Mouse (Mus musculus): ENCODE measurements at regions not wholly inside any gene's neighbourhood (a gene's known extent, or its start where the extent isn't known, plus 50 kb on each side); places are given as distances from the start of the nearest gene placed in this dataset.

- 53% methylated on average over 8 of the region's 8 CpGs for WGBS (ENCODE audit: insufficient replicate concordance)
- Histone ChIP-seq H3K36me3 (replicated peaks; ENCODE audit: insufficient read depth, low read length) (no peaks in the 10 kb centered on the region), H3K4me3 (ENCODE audit: low read depth, low read length) (no peak overlapping the region), H3K9me3 (ENCODE audit: low read length) (no peaks in the 10 kb centered on the region), H3K4me1 (ENCODE audit: insufficient read depth) (no peaks in the 10 kb centered on the region), H3K27me3 (ENCODE audit: insufficient read depth, low read length) (no peaks in the 10 kb centered on the region), H3K4me2 (ENCODE audit: low read depth, low read length) (no peak overlapping the region), H3K27ac (ENCODE audit: low read depth) (no peak overlapping the region), H3K9ac (replicated peaks) (no peak overlapping the region)
- TF ChIP-seq EP300 (IDR thresholded peaks at IDR 0.05; ENCODE audit: low read depth) (no peak), CTCF (IDR thresholded peaks at IDR 0.05; ENCODE audit: low read depth) (no peak)
- ATAC-seq, result no peak
- DNase-seq, result no peak
Measured at GRCm38 (mm10) chr16:93384039-93384537, 219.8 kb downstream of the Setd4 start.

- Histone ChIP-seq H3K4me1 (ENCODE audit: insufficient read depth) (no peaks in the 10 kb centered on the region), H3K27ac (ENCODE audit: low read depth) (no peak overlapping the region), H3K4me3 (ENCODE audit: low read depth, low read length) (no peak overlapping the region), H3K27me3 (ENCODE audit: insufficient read depth, low read length) (no peaks in the 10 kb centered on the region), H3K9ac (replicated peaks) (no peak overlapping the region), H3K4me2 (ENCODE audit: low read depth, low read length) (no peak overlapping the region), H3K36me3 (replicated peaks; ENCODE audit: insufficient read depth, low read length) (no peaks in the 10 kb centered on the region), H3K9me3 (ENCODE audit: low read length) (no peaks in the 10 kb centered on the region)
- ATAC-seq (no peak), DNase-seq (no peak)
- TF ChIP-seq CTCF (IDR thresholded peaks at IDR 0.05; ENCODE audit: low read depth) (no peak), EP300 (IDR thresholded peaks at IDR 0.05; ENCODE audit: low read depth) (no peak)
- WGBS (ENCODE audit: insufficient replicate concordance), result 67% methylated on average over 3 of the region's 3 CpGs
Measured at GRCm38 (mm10) chr16:93382945-93383344, 220.9 kb downstream of the Setd4 start.

DNA sequence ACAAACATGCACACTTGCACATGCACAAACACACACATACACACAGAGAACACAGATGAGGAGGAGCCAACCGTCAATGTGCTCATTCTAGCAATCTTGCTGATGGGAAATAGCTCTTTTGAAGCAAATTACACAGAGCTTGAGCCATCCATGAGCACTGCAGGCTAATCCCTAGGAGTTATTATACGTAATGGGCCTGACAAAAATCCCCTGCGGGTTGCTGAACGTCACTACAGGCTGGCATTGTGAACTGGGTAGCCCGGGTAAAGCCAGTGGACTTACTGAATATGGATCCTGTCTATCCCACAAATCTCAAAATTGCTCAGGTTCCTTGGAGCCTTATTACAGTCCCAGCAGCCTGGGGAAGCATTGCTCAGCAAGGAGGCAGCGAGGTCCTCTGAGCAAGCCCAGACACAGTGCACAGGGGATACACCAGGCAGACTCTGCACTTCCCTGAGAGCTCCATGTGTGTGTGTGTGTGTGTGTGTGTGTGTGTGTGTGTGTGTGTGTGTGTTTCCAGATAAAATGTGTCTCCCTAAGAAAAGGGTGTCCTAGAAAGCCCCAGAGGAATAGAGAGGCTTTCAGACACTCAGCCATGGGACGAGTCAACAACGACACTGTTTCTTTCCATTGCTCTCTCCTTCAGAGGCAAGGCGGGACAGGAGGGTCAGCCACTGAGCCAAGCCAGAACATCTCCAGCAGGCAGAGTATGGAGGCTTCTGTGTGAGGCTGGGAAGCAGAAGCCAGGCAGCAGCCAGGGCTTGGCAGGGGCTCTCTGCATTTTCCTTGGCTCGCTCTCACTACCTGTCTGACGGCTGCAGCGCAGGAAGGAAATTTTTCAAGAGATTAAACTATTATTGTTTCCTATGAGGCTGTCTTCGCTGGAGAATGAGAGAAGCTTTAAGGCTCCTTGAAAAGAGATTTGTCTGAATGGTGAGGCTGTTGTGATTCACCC, 222.9 kb downstream of the Setd4 start:
- no peak for DNase-seq
- no peak overlapping the region for H3K4me2 ChIP-seq (ENCODE audit: low read depth, low read length)
- no peak overlapping the region for H3K9ac ChIP-seq (replicated peaks)
- WGBS (ENCODE audit: insufficient replicate concordance), result 66% methylated on average over 13 of the region's 13 CpGs
- TF ChIP-seq CTCF (IDR thresholded peaks at IDR 0.05; ENCODE audit: low read depth) (no peak), EP300 (IDR thresholded peaks at IDR 0.05; ENCODE audit: low read depth) (no peak)
- no peaks in the 10 kb centered on the region for H3K4me1 ChIP-seq (ENCODE audit: insufficient read depth)
- H3K4me3 ChIP-seq (ENCODE audit: low read depth, low read length), result no peak overlapping the region
- no peak for ATAC-seq
- no peaks in the 10 kb centered on the region for H3K36me3 ChIP-seq (replicated peaks; ENCODE audit: insufficient read depth, low read length)
- H3K9me3 ChIP-seq (ENCODE audit: low read length), result no peaks in the 10 kb centered on the region
- H3K27ac ChIP-seq (ENCODE audit: low read depth), result no peak overlapping the region
- no peaks in the 10 kb centered on the region for H3K27me3 ChIP-seq (ENCODE audit: insufficient read depth, low read length)

- Histone ChIP-seq H3K9me3 (ENCODE audit: low read length) (no peaks in the 10 kb centered on the region), H3K4me1 (ENCODE audit: insufficient read depth) (no peaks in the 10 kb centered on the region), H3K27ac (ENCODE audit: low read depth) (no peak overlapping the region), H3K9ac (replicated peaks) (no peak overlapping the region), H3K36me3 (replicated peaks; ENCODE audit: insufficient read depth, low read length) (no peaks in the 10 kb centered on the region), H3K4me2 (ENCODE audit: low read depth, low read length) (no peak overlapping the region), H3K27me3 (ENCODE audit: insufficient read depth, low read length) (no peaks in the 10 kb centered on the region), H3K4me3 (ENCODE audit: low read depth, low read length) (no peak overlapping the region)
- no peak for DNase-seq
- no peak for TF ChIP-seq EP300 (IDR thresholded peaks at IDR 0.05; ENCODE audit: low read depth)
- WGBS (ENCODE audit: insufficient replicate concordance), result 50% methylated on average over 4 of the region's 4 CpGs
- ATAC-seq, result no peak
Measured at GRCm38 (mm10) chr16:93380117-93380516, 223.7 kb downstream of the Setd4 start.

DNA sequence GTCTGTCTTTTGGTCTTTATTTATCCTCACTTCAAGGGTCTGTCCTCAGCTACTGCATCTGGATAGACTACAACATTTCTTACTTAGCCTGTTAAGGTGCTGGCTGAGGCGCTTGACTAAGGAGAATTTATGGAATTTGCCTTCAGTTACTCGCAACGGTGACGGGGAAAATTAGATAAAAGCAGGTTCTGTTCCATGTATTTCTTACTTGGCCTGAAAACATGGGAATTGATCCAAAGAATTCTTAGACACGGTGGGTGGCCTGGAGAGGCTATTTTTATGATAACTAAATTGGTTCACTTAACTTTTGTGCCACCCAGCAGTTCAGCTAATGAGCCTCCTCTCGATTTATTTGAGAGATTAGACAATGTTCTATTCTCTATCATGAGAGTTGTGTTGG, 224.3 kb downstream of the Setd4 start:
- Histone ChIP-seq H3K4me3 (ENCODE audit: low read depth, low read length) (no peak overlapping the region), H3K36me3 (replicated peaks; ENCODE audit: insufficient read depth, low read length) (no peaks in the 10 kb centered on the region), H3K9me3 (ENCODE audit: low read length) (no peaks in the 10 kb centered on the region), H3K27ac (ENCODE audit: low read depth) (no peak overlapping the region), H3K4me2 (ENCODE audit: low read depth, low read length) (no peak overlapping the region), H3K4me1 (ENCODE audit: insufficient read depth) (no peaks in the 10 kb centered on the region), H3K9ac (replicated peaks) (no peak overlapping the region), H3K27me3 (ENCODE audit: insufficient read depth, low read length) (no peaks in the 10 kb centered on the region)
- DNase-seq, result no peak
- TF ChIP-seq CTCF (IDR thresholded peaks at IDR 0.05; ENCODE audit: low read depth) (no peak), EP300 (IDR thresholded peaks at IDR 0.05; ENCODE audit: low read depth) (no peak)
- ATAC-seq, result no peak
- WGBS (ENCODE audit: insufficient replicate concordance), result 81% methylated on average over 6 of the region's 6 CpGs

DNA sequence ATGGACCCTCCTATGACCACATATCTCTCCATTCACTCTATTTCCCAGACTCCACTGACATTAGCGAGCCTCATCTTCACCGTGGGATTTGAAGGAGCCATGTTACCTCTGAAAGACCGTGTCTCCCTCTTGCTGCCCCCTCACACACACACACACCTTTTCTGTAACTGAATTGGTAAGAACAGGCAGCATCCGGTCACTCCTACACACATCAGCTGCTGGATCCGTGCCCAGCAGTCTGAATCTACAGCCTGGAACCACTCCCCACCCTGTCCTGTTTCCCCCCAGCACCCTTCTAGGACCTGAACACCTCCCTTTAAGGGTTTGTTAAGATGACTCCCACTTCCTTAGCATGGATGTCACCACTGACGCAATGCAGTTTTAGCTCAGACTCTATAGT, 229.2 kb downstream of the Setd4 start:
- Histone ChIP-seq H3K9me3 (ENCODE audit: low read length) (no peaks in the 10 kb centered on the region), H3K27ac (ENCODE audit: low read depth) (no peak overlapping the region), H3K4me2 (ENCODE audit: low read depth, low read length) (no peak overlapping the region), H3K9ac (replicated peaks) (no peak overlapping the region), H3K4me3 (ENCODE audit: low read depth, low read length) (no peak overlapping the region), H3K27me3 (ENCODE audit: insufficient read depth, low read length) (no peaks in the 10 kb centered on the region), H3K36me3 (replicated peaks; ENCODE audit: insufficient read depth, low read length) (no peaks in the 10 kb centered on the region), H3K4me1 (ENCODE audit: insufficient read depth) (no peaks in the 10 kb centered on the region)
- 69% methylated on average over 6 of the region's 6 CpGs for WGBS (ENCODE audit: insufficient replicate concordance)
- DNase-seq (no peak), ATAC-seq (no peak)
- no peak for TF ChIP-seq EP300 (IDR thresholded peaks at IDR 0.05; ENCODE audit: low read depth)
- TF ChIP-seq CTCF (IDR thresholded peaks at IDR 0.05; ENCODE audit: low read depth), result no peak
